Mouse (Mus musculus): ENCODE measurements around the gene Clca3b. TPM values are rescaled to one million over a fixed set of nuclear protein-coding genes. Genes with fewer than 3 reads are reported as not detected.
"Not testable (repeated sequence)": the region's sequence is repeated elsewhere in the genome, so short reads cannot be mapped to it uniquely, and the experiment has no call there.

Gene Clca3b
- not detected in 2 replicates for polyA plus RNA-seq (2015; fragmentation: Nextera tagmentation; extraction: Ambion mirVana)

DNA sequence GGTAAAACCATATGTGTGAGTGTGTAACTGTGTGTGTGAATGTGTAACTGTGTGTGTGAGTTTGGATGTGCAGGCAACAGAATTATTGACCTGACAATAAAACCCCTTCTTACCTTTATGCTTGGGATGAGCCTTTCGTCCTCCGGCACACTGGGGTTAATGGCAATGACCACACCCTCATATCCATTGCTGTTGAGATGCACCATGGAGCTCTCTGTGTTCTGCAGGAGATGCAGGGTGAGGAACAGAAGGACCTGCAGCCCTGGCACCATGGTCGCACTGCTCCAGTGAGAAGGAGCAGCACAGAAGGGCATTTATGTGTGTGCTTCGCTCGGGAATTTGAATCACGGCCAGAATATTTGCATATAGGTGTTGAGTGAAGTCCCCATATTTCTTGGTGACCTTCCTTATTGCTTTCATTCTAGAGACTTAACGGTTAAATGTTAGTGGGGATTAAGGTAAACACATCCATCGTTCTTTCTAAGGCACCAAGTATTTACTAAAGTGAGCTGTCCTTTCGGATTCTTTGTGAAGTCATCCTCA is at the start of gene Clca3b:
TSS of gene Clca3b (minus strand) at position 344 of the 543 bp plus-strand sequence.
- ATAC-seq = not testable (repeated sequence)
- 73% methylated on average over 9 of the region's 9 CpGs for WGBS (ENCODE audit: insufficient replicate concordance)

DNA sequence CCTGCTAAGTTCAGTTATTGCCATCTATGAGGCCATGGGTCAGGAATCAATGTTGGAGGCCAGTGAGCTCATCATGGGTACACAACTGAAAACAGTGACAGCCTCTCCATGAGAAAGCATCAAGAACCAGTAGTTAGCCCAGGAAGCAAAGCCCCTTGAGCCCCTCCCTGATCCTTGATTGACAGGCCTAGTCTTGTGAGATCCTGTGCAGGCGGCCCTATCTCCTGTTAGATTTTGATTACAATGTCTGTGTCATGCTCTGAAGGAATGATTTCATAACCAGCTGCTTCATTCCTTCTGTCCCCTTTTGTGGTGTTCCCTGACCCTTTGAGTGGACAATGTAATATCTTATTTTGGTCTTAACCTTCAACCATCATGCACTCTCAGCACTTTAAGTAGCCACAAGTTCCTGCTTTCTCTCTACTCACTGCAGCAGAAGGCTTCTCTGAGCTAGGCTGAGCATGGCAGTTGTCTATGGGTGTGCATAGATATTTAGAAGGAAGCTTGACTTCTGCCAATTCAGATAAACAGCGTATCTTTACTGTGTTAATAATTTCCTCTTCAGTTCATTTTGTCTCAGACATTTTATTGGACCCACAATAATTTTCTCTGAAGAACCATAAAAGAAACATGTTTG is 48.0 kb upstream of the Clca3b start:
- H3K9ac ChIP-seq (replicated peaks) = no peak overlapping the region
- no peak overlapping the region for H3K4me3 ChIP-seq (ENCODE audit: low read depth, low read length)
- WGBS (ENCODE audit: insufficient replicate concordance) = 62% methylated on average over 2 of the region's 2 CpGs
- TF ChIP-seq CTCF (IDR thresholded peaks at IDR 0.05; ENCODE audit: low read depth) (no peak), EP300 (IDR thresholded peaks at IDR 0.05; ENCODE audit: low read depth) (no peak)
- ATAC-seq (peak; percentile 40; the same call in 1 of the 2 replicates), DNase-seq (no peak)
- no peaks in the 10 kb centered on the region for H3K36me3 ChIP-seq (replicated peaks; ENCODE audit: insufficient read depth, low read length)
- no peaks in the 10 kb centered on the region for H3K4me1 ChIP-seq (ENCODE audit: insufficient read depth)
- no peak overlapping the region for H3K27ac ChIP-seq (ENCODE audit: low read depth)
- H3K9me3 ChIP-seq (ENCODE audit: low read length) = no peaks in the 10 kb centered on the region
- H3K4me2 ChIP-seq (ENCODE audit: low read depth, low read length) = no peak overlapping the region
- H3K27me3 ChIP-seq (ENCODE audit: insufficient read depth, low read length) = no peaks in the 10 kb centered on the region

More for the DNA sequence above, at the start of gene Clca3b:
- H3K4me2 ChIP-seq (ENCODE audit: low read depth, low read length); H3K4me3 ChIP-seq (ENCODE audit: low read depth, low read length); DNase-seq; H3K9me3 ChIP-seq (ENCODE audit: low read length); H3K9ac ChIP-seq (replicated peaks); H3K27me3 ChIP-seq (ENCODE audit: insufficient read depth, low read length); H3K4me1 ChIP-seq (ENCODE audit: insufficient read depth); H3K36me3 ChIP-seq (replicated peaks; ENCODE audit: insufficient read depth, low read length); H3K27ac ChIP-seq (ENCODE audit: low read depth): not testable (repeated sequence)

DNA sequence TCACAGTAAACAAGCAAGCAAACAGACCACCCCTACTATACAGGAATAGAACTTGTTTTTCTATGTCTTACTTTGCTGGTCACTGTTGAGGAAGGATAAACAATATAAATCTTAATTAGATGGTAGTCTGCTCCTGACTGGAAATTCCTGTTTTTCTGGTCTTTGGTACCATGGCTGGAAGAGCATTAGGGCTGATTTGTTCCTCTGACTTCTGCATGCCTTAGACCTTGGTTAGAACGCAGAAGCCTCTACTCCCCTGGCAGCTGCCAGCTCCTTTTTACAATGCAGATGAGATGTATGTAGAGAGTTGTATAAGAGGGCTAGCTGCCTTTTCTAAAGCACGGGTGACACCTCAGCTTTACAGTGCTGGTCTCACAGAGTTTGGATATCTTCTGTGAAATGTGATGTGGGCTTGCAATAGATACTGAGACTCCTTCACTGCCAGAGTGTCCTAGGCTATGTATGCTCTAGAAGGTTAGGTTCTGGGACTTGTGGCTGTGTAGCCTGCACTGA is 41.1 kb upstream of the Clca3b start:
- Histone ChIP-seq H3K36me3 (replicated peaks; ENCODE audit: insufficient read depth, low read length) (no peaks in the 10 kb centered on the region), H3K27me3 (ENCODE audit: insufficient read depth, low read length) (no peaks in the 10 kb centered on the region), H3K9ac (replicated peaks) (no peak overlapping the region), H3K4me1 (ENCODE audit: insufficient read depth) (no peaks in the 10 kb centered on the region), H3K27ac (ENCODE audit: low read depth) (no peak overlapping the region), H3K4me3 (ENCODE audit: low read depth, low read length) (no peak overlapping the region), H3K4me2 (ENCODE audit: low read depth, low read length) (no peak overlapping the region), H3K9me3 (ENCODE audit: low read length) (no peaks in the 10 kb centered on the region)
- WGBS (ENCODE audit: insufficient replicate concordance) = 53% methylated on average over 2 of the region's 2 CpGs
- no peak for DNase-seq
- TF ChIP-seq CTCF (IDR thresholded peaks at IDR 0.05; ENCODE audit: low read depth) (no peak), EP300 (IDR thresholded peaks at IDR 0.05; ENCODE audit: low read depth) (no peak)
- ATAC-seq = no peak

DNA sequence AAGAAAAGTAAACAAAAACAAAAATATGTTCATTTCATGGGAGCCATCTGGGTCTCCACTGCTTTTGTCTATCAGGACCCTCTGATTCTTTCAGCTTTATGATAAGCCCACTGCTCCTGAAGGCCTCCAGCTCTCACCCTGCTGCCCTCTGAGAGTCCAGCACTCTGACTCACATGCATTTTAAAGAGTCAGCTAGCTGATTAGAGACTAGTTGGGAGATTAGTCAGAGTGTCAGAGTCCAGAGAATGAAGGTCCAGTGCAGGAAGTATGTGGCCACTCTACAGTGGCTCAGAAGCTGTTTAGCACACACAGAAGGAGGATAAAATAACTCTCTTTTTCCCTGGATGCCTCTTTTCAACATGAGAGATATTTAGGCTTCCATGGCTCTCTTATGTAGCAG is 37.8 kb upstream of the Clca3b start:
- Histone ChIP-seq H3K4me2 (ENCODE audit: low read depth, low read length) (no peak overlapping the region), H3K27ac (ENCODE audit: low read depth) (no peak overlapping the region), H3K9ac (replicated peaks) (no peak overlapping the region), H3K9me3 (ENCODE audit: low read length) (no peaks in the 10 kb centered on the region), H3K36me3 (replicated peaks; ENCODE audit: insufficient read depth, low read length) (no peaks in the 10 kb centered on the region), H3K4me1 (ENCODE audit: insufficient read depth) (no peaks in the 10 kb centered on the region), H3K27me3 (ENCODE audit: insufficient read depth, low read length) (no peaks in the 10 kb centered on the region), H3K4me3 (ENCODE audit: low read depth, low read length) (no peak overlapping the region)
- no peak for DNase-seq
- TF ChIP-seq EP300 (IDR thresholded peaks at IDR 0.05; ENCODE audit: low read depth) = no peak
- TF ChIP-seq CTCF (IDR thresholded peaks at IDR 0.05; ENCODE audit: low read depth) = no peak
- no peak for ATAC-seq

DNA sequence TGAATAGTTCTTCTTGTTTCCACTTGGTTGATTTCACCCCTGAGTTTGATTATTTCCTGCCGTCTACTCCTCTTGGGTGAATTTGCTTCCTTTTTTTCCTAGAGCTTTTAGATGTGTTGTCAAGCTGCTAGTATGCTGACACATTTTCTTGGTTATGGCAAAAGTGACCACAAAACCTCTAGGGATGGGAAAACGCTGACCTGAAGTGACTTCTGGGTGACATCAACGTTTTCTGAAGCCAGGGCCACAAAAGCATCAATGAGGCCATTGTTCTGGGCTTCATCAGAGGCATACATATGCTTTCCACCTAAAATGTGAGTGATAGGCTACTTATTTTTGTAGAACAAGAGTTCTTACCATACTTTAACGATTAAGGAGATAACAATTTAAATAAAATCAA is 22.9 kb upstream of the Clca3b start:
- not testable (repeated sequence) for H3K9ac ChIP-seq (replicated peaks); ATAC-seq; H3K27ac ChIP-seq (ENCODE audit: low read depth); H3K36me3 ChIP-seq (replicated peaks; ENCODE audit: insufficient read depth, low read length); DNase-seq; H3K27me3 ChIP-seq (ENCODE audit: insufficient read depth, low read length); H3K9me3 ChIP-seq (ENCODE audit: low read length); H3K4me1 ChIP-seq (ENCODE audit: insufficient read depth); H3K4me2 ChIP-seq (ENCODE audit: low read depth, low read length); H3K4me3 ChIP-seq (ENCODE audit: low read depth, low read length)
- WGBS (ENCODE audit: insufficient replicate concordance) = 44% methylated on average over 3 of the region's 4 CpGs

DNA sequence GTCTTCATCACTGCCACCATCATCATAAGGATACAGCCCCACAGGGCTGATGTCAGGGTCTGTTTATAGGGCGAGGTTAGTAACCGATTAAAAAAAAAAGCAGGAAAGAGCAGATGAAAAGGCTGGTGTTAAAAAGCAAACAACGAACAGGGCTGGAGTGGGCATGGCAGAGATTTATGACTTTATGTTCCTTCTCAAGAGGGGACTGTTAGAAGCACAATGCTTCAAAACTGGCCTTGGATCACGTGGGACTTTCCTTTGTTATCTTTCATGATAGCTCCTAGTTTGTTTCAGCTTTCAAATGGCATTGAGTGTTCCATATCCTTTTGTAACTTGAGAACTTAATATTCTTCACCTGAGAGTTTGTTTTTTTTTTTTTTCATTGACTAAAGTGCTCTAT is 427 bp upstream of the Clca3b start:
- ATAC-seq (no peak), DNase-seq (no peak)
- no peak overlapping the region for H3K9ac ChIP-seq (replicated peaks)
- H3K9me3 ChIP-seq (ENCODE audit: low read length) = no peaks in the 10 kb centered on the region
- no peak for TF ChIP-seq EP300 (IDR thresholded peaks at IDR 0.05; ENCODE audit: low read depth)
- no peak for TF ChIP-seq CTCF (IDR thresholded peaks at IDR 0.05; ENCODE audit: low read depth)
- H3K4me3 ChIP-seq (ENCODE audit: low read depth, low read length) = no peak overlapping the region
- no peaks in the 10 kb centered on the region for H3K36me3 ChIP-seq (replicated peaks; ENCODE audit: insufficient read depth, low read length)
- no peak overlapping the region for H3K4me2 ChIP-seq (ENCODE audit: low read depth, low read length)
- H3K27ac ChIP-seq (ENCODE audit: low read depth) = no peak overlapping the region
- 36% methylated on average over 4 of the region's 4 CpGs for WGBS (ENCODE audit: insufficient replicate concordance)
- H3K27me3 ChIP-seq (ENCODE audit: insufficient read depth, low read length) = no peaks in the 10 kb centered on the region
- no peaks in the 10 kb centered on the region for H3K4me1 ChIP-seq (ENCODE audit: insufficient read depth)

Measured in liver, postnatal 0 days (tissue).